Mouse (Mus musculus) bone marrow macrophage, adult 2 months (primary cell): ENCODE data around the gene Tada2b.

Experiments
- CTCF ChIP-seq: IDR thresholded peaks from 2 replicates; pipeline ENCODE4 v1.5.1; 2012; ENCODE audit warnings: low read depth, mild to moderate bottlenecking, low read length, moderate library complexity
- POLR2A ChIP-seq: IDR thresholded peaks from 2 replicates; pipeline ENCODE4 v1.6.1; 2012; ENCODE audit warnings: mild to moderate bottlenecking, low read depth, low read length, borderline replicate concordance

DNA sequence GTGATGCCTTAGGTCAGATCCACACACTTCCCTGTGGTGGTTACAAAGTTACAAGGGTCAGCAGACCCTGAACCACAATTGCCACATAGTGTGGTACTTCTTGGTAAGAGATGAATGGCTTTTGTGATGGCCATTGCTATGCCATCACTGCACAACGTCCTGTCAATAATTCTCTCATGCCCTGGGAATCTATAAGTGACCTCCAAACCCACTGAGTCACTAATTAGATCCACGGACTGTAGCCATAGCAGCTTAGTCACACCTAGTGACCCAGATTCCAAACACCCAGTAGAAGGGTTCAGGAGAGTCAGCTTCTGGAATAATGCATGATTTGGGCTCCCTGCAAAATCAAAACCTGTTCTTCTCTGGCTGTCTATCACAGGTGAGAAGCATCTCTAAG lies 41.1 kb upstream of the Tada2b start:
- TF ChIP-seq CTCF (no peak), POLR2A (no peak)
